Mouse (Mus musculus) lung, postnatal 0 days (tissue): Measurements from ENCODE around the gene Scrg1.

Experiments
- CTCF ChIP-seq: IDR thresholded peaks from 2 replicates; pipeline ENCODE4 v1.5.1; 2016; ENCODE audit warnings: antibody characterized with exemption, mild to moderate bottlenecking
- EP300 ChIP-seq: IDR thresholded peaks from 2 replicates; pipeline ENCODE4 v1.6.1; 2016; ENCODE audit warnings: antibody characterized with exemption, mild to moderate bottlenecking, control low read depth

- TF ChIP-seq CTCF (no peak), EP300 (0 out of 2 replicates have a peak, but pooled peaks have one; percentile 6)
Observed at GRCm38 (mm10) chr8:57488312-57488765, 32.6 kb downstream of the Scrg1 start.
